In genomic region chr2:71451761-71452160, GRCm38 (mm10) we compare ENCODE assay signal across 18 mouse cellular contexts. TPM values are rescaled to one million over a fixed set of nuclear protein-coding genes. Genes with fewer than 3 reads are reported as not detected.
DNase-seq lines count a peak whose midpoint lies in the region; ATAC-seq and TF ChIP-seq lines count a peak whose summit lies in the region.
"Had no signal": no experiment of that assay in that cellular context is flagged by ENCODE, and none has a peak within 500 bp of the region (broad histone marks: within the 10 kb centered on the region; RNA-seq: fewer than 3 reads in every experiment).

No protein-coding gene starts in this region.

- no peak overlapping the region for H3K9ac ChIP-seq in forebrain, postnatal 0 days
- no peak overlapping the region for H3K9ac ChIP-seq in forebrain, embryonic 14.5 days (ENCODE audit: low read length)
- H3K9ac ChIP-seq in liver, embryonic 13.5 days, result 0 out of 2 replicates have a peak overlapping the region, but pooled peaks have one; percentile 80
- no peak overlapping the region for H3K9ac ChIP-seq in liver, embryonic 11.5 days (ENCODE audit: low read depth, low read length)
- H3K9ac ChIP-seq: forebrain, embryonic 12.5 days; heart, embryonic 13.5 days; kidney, embryonic 15.5 days; limb, embryonic 12.5 days; stomach, embryonic 15.5 days had no signal

- no peak for ATAC-seq in forebrain, postnatal 0 days
- no peak for ATAC-seq in forebrain, embryonic 14.5 days
- ATAC-seq in liver, embryonic 13.5 days (ENCODE audit: low read depth), result no peak
- ATAC-seq in liver, embryonic 11.5 days (replicated peaks; ENCODE audit: low FRiP score), result no peak

- H3K4me3 ChIP-seq in forebrain, postnatal 0 days (ENCODE audit: low read depth, low read length), result no peak overlapping the region
- no peak overlapping the region for H3K4me3 ChIP-seq in forebrain, embryonic 14.5 days (ENCODE audit: low read depth, low read length)
- H3K4me3 ChIP-seq in liver, embryonic 13.5 days (replicated peaks), result no peak overlapping the region
- H3K4me3 ChIP-seq in liver, embryonic 11.5 days (ENCODE audit: low read depth, low read length), result no peak overlapping the region
- no peak overlapping the region for H3K4me3 ChIP-seq in bone marrow macrophage, adult 2 months (ENCODE audit: insufficient read depth, low read length)
- H3K4me3 ChIP-seq: forebrain, embryonic 12.5 days; limb, embryonic 12.5 days had no signal

- TF ChIP-seq CTCF in forebrain, postnatal 0 days (IDR thresholded peaks at IDR 0.05; ENCODE audit: low read depth), result peak; percentile 34; the same call in 1 of the 2 replicates
- TF ChIP-seq CTCF in bone marrow macrophage, adult 2 months (IDR thresholded peaks at IDR 0.05; ENCODE audit: low read depth, low read length), result peak; percentile 14; the same call in 1 of the 2 replicates

- TF ChIP-seq POLR2A in bone marrow macrophage, adult 2 months (IDR thresholded peaks at IDR 0.05; ENCODE audit: borderline replicate concordance, low read depth, low read length), result no peak

- H3K27me3 ChIP-seq in forebrain, postnatal 0 days (ENCODE audit: insufficient read depth, low read length), result no peaks in the 10 kb centered on the region
- H3K27me3 ChIP-seq in forebrain, embryonic 14.5 days (replicated peaks; ENCODE audit: control insufficient read depth, insufficient read depth, low read length), result no peaks in the 10 kb centered on the region
- peaks cover 25% of the 10 kb centered on the region for H3K27me3 ChIP-seq in liver, embryonic 13.5 days
- H3K27me3 ChIP-seq in liver, embryonic 11.5 days (replicated peaks; ENCODE audit: control insufficient read depth, insufficient read depth, low read length), result 0 out of 2 replicates have a peak, but pooled peaks cover 3% of the 10 kb centered on the region

- H3K36me3 ChIP-seq in forebrain, postnatal 0 days (ENCODE audit: insufficient read depth), result no peaks in the 10 kb centered on the region
- H3K36me3 ChIP-seq in forebrain, embryonic 14.5 days (ENCODE audit: control insufficient read depth, insufficient read depth, low read length), result no peaks in the 10 kb centered on the region
- no peaks in the 10 kb centered on the region for H3K36me3 ChIP-seq in liver, embryonic 13.5 days
- no peaks in the 10 kb centered on the region for H3K36me3 ChIP-seq in liver, embryonic 11.5 days (ENCODE audit: control insufficient read depth, insufficient read depth, low read length)
- H3K36me3 ChIP-seq: forebrain, embryonic 12.5 days; heart, embryonic 13.5 days; kidney, embryonic 15.5 days; limb, embryonic 12.5 days; stomach, embryonic 15.5 days had no signal

- WGBS in forebrain, postnatal 0 days, result 54% methylated on average over 5 of the region's 5 CpGs
- WGBS in forebrain, embryonic 14.5 days, result 51% methylated on average over 5 of the region's 5 CpGs
- 55% methylated on average over 5 of the region's 5 CpGs for WGBS in liver, embryonic 13.5 days (ENCODE audit: insufficient replicate concordance)
- 66% methylated on average over 5 of the region's 5 CpGs for WGBS in liver, embryonic 11.5 days

- no peak for DNase-seq in forebrain, postnatal 0 days
- no peak for DNase-seq in forebrain, embryonic 14.5 days (ENCODE audit: low spot score)
- DNase-seq in liver, embryonic 13.5 days, result no peak
- no peak for DNase-seq in liver, embryonic 11.5 days (ENCODE audit: low spot score)
- peak; percentile 29 for DNase-seq in retina, embryonic 14.5 days (ENCODE audit: low spot score)
- no peak for DNase-seq in cerebellum, adult 18-20 months
- no peak for DNase-seq in layer of hippocampus, postnatal 14 days (ENCODE audit: low spot score in 2 of 2)
- DNase-seq: B cell, adult 2 months; cerebellum, adult 11 months; lung, adult 2 months; midbrain, embryonic 14.5 days; right cerebral cortex, postnatal 14 days had no signal

- no peaks in the 10 kb centered on the region for H3K4me1 ChIP-seq in forebrain, postnatal 0 days (ENCODE audit: insufficient read depth)
- peaks cover 9% of the 10 kb centered on the region; the same call in 1 of the 2 replicates for H3K4me1 ChIP-seq in forebrain, embryonic 14.5 days (ENCODE audit: control insufficient read depth, insufficient read depth, low read length)
- peaks cover 48% of the 10 kb centered on the region for H3K4me1 ChIP-seq in liver, embryonic 13.5 days (replicated peaks)
- peaks cover 10% of the 10 kb centered on the region for H3K4me1 ChIP-seq in liver, embryonic 11.5 days (replicated peaks; ENCODE audit: control insufficient read depth, insufficient read depth, low read length)
- peaks cover 2% of the 10 kb centered on the region; the same call in 1 of the 2 replicates for H3K4me1 ChIP-seq in bone marrow macrophage, adult 2 months (ENCODE audit: control insufficient read depth, insufficient read depth, low read length)
- H3K4me1 ChIP-seq: stomach, embryonic 15.5 days had no signal

- H3K4me2 ChIP-seq in forebrain, postnatal 0 days (ENCODE audit: low read depth), result no peak overlapping the region
- H3K4me2 ChIP-seq in forebrain, embryonic 14.5 days (ENCODE audit: low read length), result no peak overlapping the region
- no peak overlapping the region for H3K4me2 ChIP-seq in liver, embryonic 13.5 days
- H3K4me2 ChIP-seq in liver, embryonic 11.5 days, result no peak overlapping the region

- H3K9me3 ChIP-seq in forebrain, postnatal 0 days (ENCODE audit: low read length), result no peaks in the 10 kb centered on the region
- H3K9me3 ChIP-seq in forebrain, embryonic 14.5 days (replicated peaks; ENCODE audit: control insufficient read depth, low read length), result no peaks in the 10 kb centered on the region
- no peaks in the 10 kb centered on the region for H3K9me3 ChIP-seq in liver, embryonic 13.5 days (replicated peaks)
- H3K9me3 ChIP-seq in liver, embryonic 11.5 days (ENCODE audit: control insufficient read depth, low read length), result no peaks in the 10 kb centered on the region
- H3K9me3 ChIP-seq: forebrain, embryonic 12.5 days; heart, embryonic 13.5 days; kidney, embryonic 15.5 days; limb, embryonic 12.5 days; stomach, embryonic 15.5 days had no signal

- H3K27ac ChIP-seq in forebrain, postnatal 0 days (ENCODE audit: low read depth, low read length), result no peak overlapping the region
- H3K27ac ChIP-seq in forebrain, embryonic 14.5 days (ENCODE audit: low read depth, low read length), result no peak overlapping the region
- H3K27ac ChIP-seq in liver, embryonic 13.5 days, result no peak overlapping the region; the same call in 1 of the 2 replicates
- H3K27ac ChIP-seq in liver, embryonic 11.5 days (ENCODE audit: low read depth, low read length), result no peak overlapping the region
- no peak overlapping the region for H3K27ac ChIP-seq in bone marrow macrophage, adult 2 months (ENCODE audit: insufficient read depth, low read depth, low read length)
- H3K27ac ChIP-seq: forebrain, embryonic 12.5 days; heart, embryonic 13.5 days; kidney, embryonic 15.5 days; limb, embryonic 12.5 days; stomach, embryonic 15.5 days had no signal

RNA-seq across cellular contexts. Expression of gene Metap1d, which starts 1.3 kb away (rescaled TPM):
- total RNA-seq in forebrain, postnatal 0 days (2014; rRNA removed), result 16.6 and 19.4 TPM in 2 replicates
- 23.1 and 25.3 TPM in 2 replicates for polyA plus RNA-seq in forebrain, postnatal 0 days (2015; fragmentation: Nextera tagmentation; extraction: Ambion mirVana)
- 39.9 and 43.3 TPM in 2 replicates for polyA plus RNA-seq in forebrain, embryonic 14.5 days (2014; fragmentation: Nextera tagmentation; extraction: Ambion mirVana)
- polyA plus RNA-seq in liver, embryonic 13.5 days (2015; fragmentation: Nextera tagmentation; extraction: Ambion mirVana), result 23.2 and 24.9 TPM in 2 replicates
- polyA plus RNA-seq in liver, embryonic 11.5 days (2014; fragmentation: Nextera tagmentation; extraction: Ambion mirVana), result 35.7 and 37.7 TPM in 2 replicates
- polyA plus RNA-seq in bone marrow macrophage, adult 2 months (2012; ENCODE audit: insufficient read depth, insufficient read length, missing spikeins), result 32.5 and 36.9 TPM in 2 replicates
- 10 to 100 TPM; 23.3 to 25.0 TPM for total RNA-seq in layer of hippocampus, postnatal 14 days (2021)
